Mouse (Mus musculus) embryonic stem cell, embryonic (primary cell): ENCODE measurements around the gene Gpr183.

Experiments
- CTCF ChIA-PET, 4 experiments: fragments of 300-600 bp in 2 of 4; fragments of 350-600 bp in 2 of 4; sonication (Branson Sonifier 250); formaldehyde crosslinking; loops; one replicate each; lab custom pipeline; 2022; ENCODE audit warnings: inconsistent platforms in 2 of 4; lab: Charles Lee
- POLR2A ChIA-PET, 4 experiments: fragments of 300-600 bp in 2 of 4; fragments of 350-600 bp in 2 of 4; sonication (Branson Sonifier 250); formaldehyde crosslinking; loops; one replicate each; lab custom pipeline; 2022; ENCODE audit warnings: antibody characterized with exemption in 4 of 4, inconsistent platforms in 1 of 4; lab: Charles Lee

Gene Gpr183

DNA sequence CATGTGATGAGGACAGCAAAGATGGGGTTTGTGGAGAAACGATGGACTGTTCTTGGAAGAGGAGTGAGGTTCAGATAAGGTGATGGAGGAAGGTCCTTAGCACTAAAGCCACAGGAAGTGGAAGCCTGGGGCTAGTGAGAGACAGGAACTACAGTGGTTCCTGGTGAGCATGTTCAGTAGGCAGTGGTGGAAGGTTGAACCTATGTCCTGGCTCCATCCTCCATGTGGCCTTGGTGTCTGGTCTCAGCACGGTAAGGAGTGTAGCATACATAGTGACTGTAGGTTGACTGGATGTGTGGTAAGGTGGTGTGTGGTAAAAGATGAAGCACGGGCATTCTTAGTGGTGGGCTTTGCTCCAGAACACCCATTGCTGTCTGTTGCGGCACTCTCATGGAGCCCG lies 15.1 kb downstream of the Gpr183 start:
- ChIA-PET CTCF (no interaction called here), POLR2A (interaction anchor here in 1 of 4 experiments (4.3 to 6.1 kb wide), 2 partner anchors 10 to 23 kb away, joined by 27 to 31 read pairs; no protein-coding TSS in a partner anchor)

GRCm38 (mm10) chr14:121949436-121949835 lies 15.6 kb downstream of the Gpr183 start:
- ChIA-PET POLR2A (interaction anchor here in 1 of 4 experiments (0.5 to 6.1 kb wide), 5 partner anchors 10 to 197 kb away, joined by 3 to 31 read pairs (median 4); no protein-coding TSS in a partner anchor), CTCF (no interaction called here)

GRCm38 (mm10) chr14:121947966-121948365 lies 17.0 kb downstream of the Gpr183 start:
- CTCF ChIA-PET = no interaction called here

DNA sequence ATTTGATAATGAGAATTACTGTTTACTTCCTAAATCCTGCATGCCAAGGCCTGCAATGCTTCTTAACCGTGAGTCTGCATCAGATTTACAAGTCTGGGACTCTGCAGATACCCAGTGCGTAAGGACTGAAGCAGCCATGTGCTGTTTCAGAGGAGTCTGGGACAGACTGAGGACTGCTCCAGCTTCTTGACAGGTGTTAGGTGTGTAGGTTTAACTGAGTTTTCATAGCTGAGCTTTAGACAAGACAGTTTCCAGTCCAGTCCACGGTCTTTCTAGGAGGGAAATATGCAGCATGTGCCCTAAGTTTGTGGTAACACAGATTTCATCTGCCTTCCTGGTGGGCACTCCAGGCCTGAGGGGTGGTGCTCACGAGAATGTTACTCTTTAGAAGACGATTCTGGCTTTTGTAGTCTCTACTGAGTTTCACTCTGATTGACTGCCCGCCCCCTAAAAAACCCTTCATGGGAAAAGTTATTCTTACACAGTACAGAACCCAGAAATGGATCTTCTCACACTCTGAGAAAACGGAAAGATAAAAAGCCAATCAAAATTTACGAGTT lies 17.7 kb downstream of the Gpr183 start:
- ChIA-PET POLR2A (interaction anchor here in 3 of 4 experiments (0.6 to 6.1 kb wide), 10 partner anchors 12 to 275 kb away, joined by 3 to 31 read pairs (median 10); partner anchors contain the start of gene Timm8a2 (in 1 of the 3)), CTCF (no interaction called here)

More at GRCm38 (mm10) chr14:121947966-121948365, 17.0 kb downstream of the Gpr183 start:
- POLR2A ChIA-PET = interaction anchor here in 1 of 4 experiments (1.5 to 6.1 kb wide), 4 partner anchors 12 to 51 kb away, joined by 3 to 31 read pairs (median 26); no protein-coding TSS in a partner anchor

DNA sequence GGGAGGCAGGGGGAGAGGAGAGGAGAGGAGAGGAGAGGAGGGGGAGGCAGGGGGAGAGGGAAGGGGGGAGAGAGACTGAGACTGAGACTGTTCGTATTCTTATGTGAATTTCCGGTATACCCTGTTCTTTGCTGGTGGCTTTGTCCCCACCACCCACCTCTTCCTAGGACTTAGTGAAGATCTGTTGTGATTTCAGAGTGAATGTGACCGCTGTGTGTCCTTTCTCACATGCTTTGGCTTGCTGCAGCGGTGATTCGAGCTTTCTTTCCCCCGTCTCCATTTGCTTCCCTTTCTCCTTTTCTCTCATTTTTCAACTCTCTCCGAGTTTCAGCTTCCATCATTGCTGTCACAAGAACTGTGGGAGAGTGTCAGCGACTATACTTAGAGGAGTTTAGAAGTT lies 18.3 kb downstream of the Gpr183 start:
- ChIA-PET CTCF (interaction anchor here in 2 of 4 experiments (1.0 to 1.8 kb wide), 2 partner anchors 18 kb away, joined by 5 to 6 read pairs; no protein-coding TSS in a partner anchor), POLR2A (interaction anchor here in 3 of 4 experiments (0.6 to 6.1 kb wide), 13 partner anchors 13 to 275 kb away, joined by 3 to 31 read pairs (median 7); partner anchors contain the start of gene Timm8a2 (in 1 of the 3))

DNA sequence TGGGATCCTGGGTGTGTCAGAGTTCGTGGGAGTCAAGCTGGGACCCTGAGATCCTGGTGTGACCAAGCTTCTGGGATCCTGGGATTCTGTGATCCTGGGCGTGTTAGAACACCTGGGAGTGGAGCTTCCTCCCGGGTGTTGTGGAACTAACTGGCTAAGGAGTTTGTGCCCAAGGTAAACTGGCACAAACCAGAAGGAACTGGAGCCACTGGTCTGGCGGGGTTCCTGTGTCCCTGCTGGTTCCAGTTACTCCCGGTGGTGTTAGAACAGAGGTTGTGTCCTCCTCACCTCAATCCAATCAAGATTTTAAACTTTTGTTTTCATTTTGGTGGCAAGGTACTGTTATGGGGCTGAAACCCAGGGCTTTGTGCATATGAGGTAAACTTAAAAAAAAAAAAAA lies 18.9 kb downstream of the Gpr183 start:
- ChIA-PET CTCF (interaction anchor here (0.7 to 1.8 kb wide), 4 partner anchors 18 to 1059 kb away, joined by 5 to 7 read pairs (median 6); partner anchors contain the start of gene Ubac2 (in 1 of the 4)), POLR2A (interaction anchor here in 3 of 4 experiments (0.7 to 6.1 kb wide), 27 partner anchors 9 to 1039 kb away, joined by 3 to 31 read pairs (median 4); partner anchors contain the start of genes Ubac2 (in 2 of the 3) and Timm8a2 (in 1 of the 3))

DNA sequence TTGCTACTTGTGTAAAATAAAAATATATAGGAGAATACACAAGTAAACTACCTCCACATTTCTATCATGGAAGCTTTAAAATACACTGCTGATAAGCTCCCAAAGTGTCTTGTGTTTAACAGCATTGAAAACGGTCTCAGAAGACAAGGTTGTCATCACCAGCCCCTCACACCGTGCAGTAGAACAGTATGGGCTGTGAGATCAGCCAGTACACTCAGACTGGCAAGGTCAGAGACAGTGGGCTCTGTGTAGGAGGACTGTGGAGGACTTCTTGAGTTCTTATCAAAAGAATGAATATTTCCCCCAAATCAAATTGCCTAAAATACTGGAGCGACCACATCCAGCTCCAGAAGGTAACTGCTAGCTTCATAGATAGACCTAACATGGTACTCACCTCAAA lies 25.4 kb downstream of the Gpr183 start:
- CTCF ChIA-PET = no interaction called here
- POLR2A ChIA-PET = interaction anchor here in 1 of 4 experiments (1.2 to 5.3 kb wide), 4 partner anchors 9 to 125 kb away, joined by 3 to 23 read pairs (median 8); no protein-coding TSS in a partner anchor

DNA sequence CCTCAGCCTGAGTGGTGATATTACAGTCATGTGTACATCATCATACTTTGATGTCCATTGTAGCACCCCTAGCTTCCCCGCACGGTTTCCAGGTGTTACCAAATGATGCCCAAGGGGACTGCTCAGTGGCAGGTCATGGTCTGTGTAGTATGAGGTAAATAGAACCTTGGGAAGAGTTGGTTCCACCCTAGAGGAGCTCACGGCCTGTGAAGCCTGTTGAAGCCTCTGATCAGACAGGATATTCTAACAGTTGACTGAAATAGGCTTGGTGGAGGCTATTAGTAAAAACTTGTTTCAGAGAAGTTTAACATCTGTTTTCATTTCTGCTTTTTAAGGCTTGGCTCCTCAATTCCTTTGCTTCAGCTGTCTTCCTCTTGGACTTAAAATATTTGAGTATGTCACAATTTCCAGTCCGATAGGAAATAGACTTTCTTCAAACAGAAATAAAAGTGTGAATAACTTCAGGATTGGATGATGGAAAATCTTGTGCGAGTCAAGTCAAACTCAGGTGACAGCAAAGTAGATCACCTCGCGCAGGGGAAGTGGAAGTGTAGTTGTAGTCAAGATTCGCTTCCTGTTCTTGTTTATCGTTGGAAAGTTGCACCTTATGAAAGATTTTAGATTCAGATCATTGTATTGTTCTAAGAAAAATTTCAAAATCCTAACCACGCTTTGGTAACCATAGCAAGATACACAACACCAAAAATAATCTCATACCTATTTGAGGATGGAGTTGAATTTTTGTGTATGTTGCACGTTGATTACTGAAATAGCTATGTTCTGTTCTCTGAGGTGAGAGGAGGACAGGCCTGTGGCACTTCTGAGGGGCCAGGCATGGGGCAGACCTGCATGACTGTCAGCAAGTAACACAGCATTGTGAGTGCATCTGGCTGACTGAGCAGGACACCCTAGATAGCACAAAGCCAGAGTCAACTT lies 26.5 kb downstream of the Gpr183 start:
- ChIA-PET POLR2A (interaction anchor here in 2 of 4 experiments (0.6 to 5.3 kb wide), 6 partner anchors 8 to 140 kb away, joined by 3 to 23 read pairs (median 6); no protein-coding TSS in a partner anchor), CTCF (no interaction called here)

DNA sequence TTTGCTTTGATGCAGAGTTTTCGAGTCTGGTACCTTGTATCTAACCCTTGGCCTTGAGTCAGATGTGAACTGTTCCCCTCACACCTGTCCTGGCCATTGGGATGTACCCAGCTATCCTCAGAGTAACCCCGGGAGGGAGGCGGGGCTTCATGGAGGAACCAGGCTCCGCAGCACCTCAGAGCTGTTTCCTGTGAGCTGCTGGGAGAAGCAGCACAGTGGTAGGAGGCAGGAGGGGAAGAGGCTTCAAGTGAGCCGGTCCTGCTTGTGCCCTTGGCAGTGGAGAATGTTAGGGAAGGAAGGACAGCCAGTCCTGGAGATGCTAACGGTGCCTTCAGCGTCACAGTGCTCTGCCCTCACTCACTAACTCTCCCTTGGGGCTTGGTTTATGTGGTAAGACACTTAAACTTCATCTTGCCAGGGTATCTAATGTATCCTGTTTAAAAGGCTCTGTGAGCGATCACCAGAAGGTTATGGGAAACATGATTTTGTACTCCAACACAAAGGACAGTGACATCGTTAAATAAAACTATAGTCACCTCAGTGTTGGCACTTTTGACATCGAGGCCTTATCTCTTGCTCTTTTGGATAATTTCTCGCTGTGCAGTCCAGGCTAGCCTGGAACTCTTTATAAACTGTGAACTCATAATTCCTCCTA lies 27.3 kb downstream of the Gpr183 start:
- CTCF ChIA-PET = interaction anchor here in 2 of 4 experiments (0.6 to 1.1 kb wide), 3 partner anchors 9 to 121 kb away, joined by 4 to 5 read pairs (median 5); no protein-coding TSS in a partner anchor
- POLR2A ChIA-PET = interaction anchor here in 2 of 4 experiments (1.0 to 5.3 kb wide), 4 partner anchors 8 to 139 kb away, joined by 3 to 23 read pairs (median 6); no protein-coding TSS in a partner anchor

DNA sequence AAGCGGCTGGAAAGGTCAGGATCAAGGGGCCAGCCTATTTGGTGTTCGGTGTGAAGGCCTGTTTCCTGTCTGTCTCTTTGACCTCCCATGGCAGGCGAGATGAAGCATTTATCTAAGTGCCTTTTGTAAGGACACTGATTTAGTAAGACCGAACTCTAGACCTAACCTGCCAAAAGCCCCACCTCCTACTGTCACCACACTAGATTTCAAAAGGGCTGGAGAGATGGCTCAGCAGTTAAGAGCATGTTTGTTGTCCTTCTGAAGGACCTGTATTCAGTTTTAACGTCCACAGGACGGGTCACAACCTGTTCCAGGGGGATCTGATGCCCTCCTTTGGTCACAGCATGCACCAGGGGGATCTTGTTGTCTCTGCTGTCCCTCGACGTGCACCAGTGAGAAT lies 28.1 kb downstream of the Gpr183 start:
- CTCF ChIA-PET = interaction anchor here in 2 of 4 experiments (0.7 to 1.1 kb wide), 2 partner anchors 9 to 122 kb away, joined by 4 to 5 read pairs; no protein-coding TSS in a partner anchor

GRCm38 (mm10) chr14:121936356-121936755 lies 28.6 kb downstream of the Gpr183 start:
- ChIA-PET CTCF (no interaction called here), POLR2A (interaction anchor here in 1 of 4 experiments (1.0 to 5.3 kb wide), 2 partner anchors 9 kb away, joined by 3 to 23 read pairs; no protein-coding TSS in a partner anchor)

More for the DNA sequence above, 28.1 kb downstream of the Gpr183 start:
- POLR2A ChIA-PET = interaction anchor here in 2 of 4 experiments (1.0 to 5.3 kb wide), 3 partner anchors 9 kb away, joined by 3 to 23 read pairs (median 9); no protein-coding TSS in a partner anchor

- ChIA-PET POLR2A (interaction anchor here in 1 of 4 experiments (1.0 to 1.5 kb wide), 2 partner anchors 8 to 171 kb away, joined by 3 to 5 read pairs; no protein-coding TSS in a partner anchor), CTCF (no interaction called here)
These were observed 30.4 kb downstream of the Gpr183 start for GRCm38 (mm10) chr14:121934597-121934946.

- ChIA-PET POLR2A (interaction anchor here in 2 of 4 experiments (1.0 to 1.5 kb wide), 5 partner anchors 7 to 174 kb away, joined by 3 to 6 read pairs (median 4); no protein-coding TSS in a partner anchor), CTCF (interaction anchor here in 1 of 4 experiments (0.6 kb wide), 1 partner anchor 27 kb away, joined by 3 read pairs; no protein-coding TSS in a partner anchor)
These were observed 30.9 kb downstream of the Gpr183 start for GRCm38 (mm10) chr14:121933906-121934596.

GRCm38 (mm10) chr14:121932180-121932579 lies 32.8 kb downstream of the Gpr183 start:
- POLR2A ChIA-PET = interaction anchor here in 2 of 4 experiments (1.1 to 2.9 kb wide), 18 partner anchors 8 to 201 kb away, joined by 3 to 26 read pairs (median 6); partner anchors contain the start of gene Ubac2 (in 2 of the 2)
- CTCF ChIA-PET = interaction anchor here in 3 of 4 experiments (0.6 to 2.0 kb wide), 5 partner anchors 13 to 1085 kb away, joined by 3 to 9 read pairs (median 5); partner anchors contain the start of gene Ubac2 (in 1 of the 3)

GRCm38 (mm10) chr14:121931594-121931993 lies 33.4 kb downstream of the Gpr183 start:
- ChIA-PET CTCF (interaction anchor here in 2 of 4 experiments (1.4 to 2.0 kb wide), 4 partner anchors 12 to 130 kb away, joined by 3 to 9 read pairs (median 4); partner anchors contain the start of gene Ubac2 (in 1 of the 2)), POLR2A (interaction anchor here in 3 of 4 experiments (0.7 to 2.9 kb wide), 35 partner anchors 9 to 534 kb away, joined by 3 to 26 read pairs (median 4); partner anchors contain the start of genes Ubac2 (in 2 of the 3), Clybl (in 1 of the 3), Timm8a2 (in 1 of the 3) and Zic5 (in 1 of the 3))
